Mouse (Mus musculus): ENCODE results near the gene Srsf4. TPM values are rescaled to one million over a fixed set of nuclear protein-coding genes. Genes with fewer than 3 reads are reported as not detected.

Srsf4 gene
- polyA plus RNA-seq, 1 experiment from 2014 or later: 97.5 TPM

GRCm38 (mm10) chr4:131876836-131877235 lies 3.4 kb downstream of the Srsf4 start:
- peak overlapping the region; percentile 81; the same call in 1 of the 2 replicates for H3K4me2 ChIP-seq
- H3K4me1 ChIP-seq: peaks cover 67% of the 10 kb centered on the region
- H3K27me3 ChIP-seq (replicated peaks): no peaks in the 10 kb centered on the region

GRCm38 (mm10) chr4:131879692-131880091 lies 6.3 kb downstream of the Srsf4 start:
- Histone ChIP-seq H3K4me3 (no peak overlapping the region), H3K4me2 (no peak overlapping the region), H3K27me3 (replicated peaks) (no peaks in the 10 kb centered on the region), H3K9me3 (replicated peaks) (no peaks in the 10 kb centered on the region), H3K9ac (no peak overlapping the region), H3K4me1 (peaks cover 76% of the 10 kb centered on the region), H3K27ac (no peak overlapping the region), H3K36me3 (peaks cover 11% of the 10 kb centered on the region)
- WGBS (ENCODE audit: insufficient replicate concordance): 88% methylated on average over 1 of the region's 1 CpGs
- ATAC-seq: no peak

More at GRCm38 (mm10) chr4:131876836-131877235, 3.4 kb downstream of the Srsf4 start:
- Histone ChIP-seq H3K4me3 (no peak overlapping the region), H3K9ac (no peak overlapping the region), H3K27ac (no peak overlapping the region), H3K9me3 (replicated peaks) (no peaks in the 10 kb centered on the region), H3K36me3 (no peaks in the 10 kb centered on the region; the same call in 1 of the 2 replicates)
- 55% methylated on average over 2 of the region's 2 CpGs for WGBS (ENCODE audit: insufficient replicate concordance)
- no peak for ATAC-seq

- Histone ChIP-seq H3K27ac (peak overlapping the region; percentile 10; the same call in 1 of the 2 replicates), H3K4me1 (peaks cover 75% of the 10 kb centered on the region), H3K4me3 (no peak overlapping the region), H3K9ac (no peak overlapping the region), H3K9me3 (replicated peaks) (no peaks in the 10 kb centered on the region), H3K4me2 (no peak overlapping the region), H3K36me3 (peaks cover 27% of the 10 kb centered on the region), H3K27me3 (replicated peaks) (no peaks in the 10 kb centered on the region)
- 84% methylated on average over 7 of the region's 7 CpGs for WGBS (ENCODE audit: insufficient replicate concordance)
- ATAC-seq: no peak
Observed at GRCm38 (mm10) chr4:131881306-131881705, 7.9 kb downstream of the Srsf4 start.

GRCm38 (mm10) chr4:131883571-131883970 lies 10.2 kb downstream of the Srsf4 start:
- H3K27me3 ChIP-seq (replicated peaks): no peaks in the 10 kb centered on the region
- no peak overlapping the region for H3K27ac ChIP-seq
- no peaks in the 10 kb centered on the region for H3K9me3 ChIP-seq (replicated peaks)
- no peak overlapping the region for H3K9ac ChIP-seq
- no peak for ATAC-seq
- H3K4me1 ChIP-seq: peaks cover 77% of the 10 kb centered on the region
- WGBS (ENCODE audit: insufficient replicate concordance): 73% methylated on average over 6 of the region's 6 CpGs
- H3K4me3 ChIP-seq: no peak overlapping the region
- H3K36me3 ChIP-seq: peaks cover 45% of the 10 kb centered on the region
- no peak overlapping the region for H3K4me2 ChIP-seq

GRCm38 (mm10) chr4:131885376-131885775 lies 12.0 kb downstream of the Srsf4 start:
- 83% methylated on average over 6 of the region's 6 CpGs for WGBS (ENCODE audit: insufficient replicate concordance)
- Histone ChIP-seq H3K36me3 (peaks cover 60% of the 10 kb centered on the region), H3K27ac (no peak overlapping the region), H3K4me1 (peaks cover 84% of the 10 kb centered on the region), H3K9me3 (replicated peaks) (no peaks in the 10 kb centered on the region), H3K27me3 (replicated peaks) (no peaks in the 10 kb centered on the region), H3K4me3 (no peak overlapping the region), H3K9ac (no peak overlapping the region), H3K4me2 (no peak overlapping the region)
- no peak for ATAC-seq

GRCm38 (mm10) chr4:131888564-131888963 lies 15.1 kb downstream of the Srsf4 start:
- WGBS (ENCODE audit: insufficient replicate concordance): 28% methylated on average over 1 of the region's 1 CpGs
- peaks cover 86% of the 10 kb centered on the region for H3K36me3 ChIP-seq
- no peaks in the 10 kb centered on the region for H3K27me3 ChIP-seq (replicated peaks)
- H3K4me2 ChIP-seq: 0 out of 2 replicates have a peak overlapping the region, but pooled peaks have one; percentile 24
- H3K4me3 ChIP-seq: no peak overlapping the region
- H3K9ac ChIP-seq: no peak overlapping the region
- peaks cover 68% of the 10 kb centered on the region for H3K4me1 ChIP-seq
- peak; percentile 91 for ATAC-seq
- H3K9me3 ChIP-seq (replicated peaks): no peaks in the 10 kb centered on the region
- H3K27ac ChIP-seq: peak overlapping the region; percentile 57; the same call in 1 of the 2 replicates

GRCm38 (mm10) chr4:131890692-131891091 lies 17.3 kb downstream of the Srsf4 start:
- ATAC-seq: no peak
- Histone ChIP-seq H3K4me3 (no peak overlapping the region), H3K4me2 (no peak overlapping the region), H3K4me1 (peaks cover 52% of the 10 kb centered on the region), H3K36me3 (peaks cover 86% of the 10 kb centered on the region), H3K27ac (no peak overlapping the region), H3K9ac (no peak overlapping the region), H3K27me3 (replicated peaks) (no peaks in the 10 kb centered on the region), H3K9me3 (replicated peaks) (no peaks in the 10 kb centered on the region)
- WGBS (ENCODE audit: insufficient replicate concordance): 69% methylated on average over 3 of the region's 3 CpGs

- Histone ChIP-seq H3K4me2 (no peak overlapping the region), H3K36me3 (peaks cover 85% of the 10 kb centered on the region), H3K27me3 (replicated peaks) (no peaks in the 10 kb centered on the region), H3K27ac (no peak overlapping the region), H3K9me3 (replicated peaks) (no peaks in the 10 kb centered on the region), H3K4me1 (no peaks in the 10 kb centered on the region), H3K4me3 (no peak overlapping the region), H3K9ac (no peak overlapping the region)
- WGBS (ENCODE audit: insufficient replicate concordance): 91% methylated on average over 5 of the region's 5 CpGs
- no peak for ATAC-seq
Observed at GRCm38 (mm10) chr4:131897109-131897508, 23.7 kb downstream of the Srsf4 start.

- no peak overlapping the region for H3K4me3 ChIP-seq
- WGBS (ENCODE audit: insufficient replicate concordance): 90% methylated on average over 8 of the region's 8 CpGs
- no peak overlapping the region for H3K27ac ChIP-seq
- no peaks in the 10 kb centered on the region for H3K27me3 ChIP-seq (replicated peaks)
- no peak overlapping the region for H3K9ac ChIP-seq
- no peaks in the 10 kb centered on the region for H3K9me3 ChIP-seq (replicated peaks)
- H3K4me2 ChIP-seq: no peak overlapping the region
- no peaks in the 10 kb centered on the region for H3K4me1 ChIP-seq
- H3K36me3 ChIP-seq: peaks cover 85% of the 10 kb centered on the region
- no peak for ATAC-seq
Observed at GRCm38 (mm10) chr4:131897787-131898186, 24.4 kb downstream of the Srsf4 start.

GRCm38 (mm10) chr4:131898503-131899179 lies 25.2 kb downstream of the Srsf4 start:
- Histone ChIP-seq H3K9me3 (replicated peaks) (no peaks in the 10 kb centered on the region), H3K4me2 (no peak overlapping the region), H3K9ac (no peak overlapping the region), H3K4me3 (no peak overlapping the region), H3K36me3 (peaks cover 79% of the 10 kb centered on the region), H3K27me3 (replicated peaks) (no peaks in the 10 kb centered on the region), H3K27ac (no peak overlapping the region), H3K4me1 (no peaks in the 10 kb centered on the region)
- WGBS (ENCODE audit: insufficient replicate concordance): 89% methylated on average over 12 of the region's 12 CpGs
- no peak for ATAC-seq

GRCm38 (mm10) chr4:131899180-131899554 lies 25.8 kb downstream of the Srsf4 start:
- no peak overlapping the region for H3K9ac ChIP-seq
- H3K4me2 ChIP-seq: no peak overlapping the region
- H3K27ac ChIP-seq: no peak overlapping the region
- H3K36me3 ChIP-seq: peaks cover 79% of the 10 kb centered on the region
- no peak for ATAC-seq
- H3K4me1 ChIP-seq: no peaks in the 10 kb centered on the region
- H3K4me3 ChIP-seq: no peak overlapping the region
- 88% methylated on average over 6 of the region's 6 CpGs for WGBS (ENCODE audit: insufficient replicate concordance)
- H3K9me3 ChIP-seq (replicated peaks): no peaks in the 10 kb centered on the region
- H3K27me3 ChIP-seq (replicated peaks): no peaks in the 10 kb centered on the region

GRCm38 (mm10) chr4:131901090-131901489 lies 27.7 kb downstream of the Srsf4 start:
- ATAC-seq: no peak
- H3K9me3 ChIP-seq (replicated peaks): no peaks in the 10 kb centered on the region
- 89% methylated on average over 15 of the region's 15 CpGs for WGBS (ENCODE audit: insufficient replicate concordance)
- no peak overlapping the region for H3K9ac ChIP-seq
- no peaks in the 10 kb centered on the region for H3K4me1 ChIP-seq
- no peaks in the 10 kb centered on the region for H3K27me3 ChIP-seq (replicated peaks)
- H3K4me2 ChIP-seq: no peak overlapping the region
- H3K27ac ChIP-seq: no peak overlapping the region
- H3K36me3 ChIP-seq: peaks cover 86% of the 10 kb centered on the region
- H3K4me3 ChIP-seq: no peak overlapping the region

- Histone ChIP-seq H3K9ac (no peak overlapping the region), H3K4me2 (no peak overlapping the region), H3K36me3 (peaks cover 63% of the 10 kb centered on the region), H3K27me3 (replicated peaks) (no peaks in the 10 kb centered on the region), H3K4me1 (no peaks in the 10 kb centered on the region), H3K4me3 (no peak overlapping the region), H3K27ac (no peak overlapping the region), H3K9me3 (replicated peaks) (peaks cover 4% of the 10 kb centered on the region; the same call in 1 of the 2 replicates)
- no peak for ATAC-seq
- whole genome bisulfite sequencing (ENCODE audit: insufficient replicate concordance): 70% methylated on average over 8 of the region's 8 CpGs
Observed at GRCm38 (mm10) chr4:131904478-131904877, 31.1 kb downstream of the Srsf4 start.

Data from liver, embryonic 12.5 days (tissue).